Mouse (Mus musculus): ENCODE data around the gene Tas2r123. TPM values are rescaled to one million over a fixed set of nuclear protein-coding genes. Genes with fewer than 3 reads are reported as not detected.

Tas2r123 gene
- polyA plus RNA-seq (2015; fragmentation: Nextera tagmentation; extraction: Ambion mirVana), result not detected in 2 replicates

DNA sequence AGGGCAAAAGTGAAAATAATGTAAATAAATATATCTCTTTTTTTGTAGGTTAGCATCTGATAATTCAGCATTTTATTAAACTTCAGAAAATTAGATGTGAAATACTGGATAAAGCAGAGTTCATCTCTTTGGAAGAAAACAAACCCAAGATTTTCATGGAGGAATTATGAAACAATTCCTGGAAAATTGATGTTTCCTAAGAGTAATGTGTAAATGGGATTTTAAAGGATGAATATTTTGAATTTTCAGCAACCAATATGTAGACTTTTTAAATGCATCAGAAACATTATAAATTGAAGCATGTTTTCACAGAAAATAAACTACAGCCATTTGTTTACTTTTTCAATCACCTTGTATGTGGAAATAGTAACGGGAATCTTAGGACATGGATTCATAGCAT lies at the start of gene Tas2r123:
TSS of gene Tas2r123 (plus strand) at position 301 of the 400 bp plus-strand sequence.
- no peaks in the 10 kb centered on the region for H3K9me3 ChIP-seq
- no peak within 1 kb of the TSS for H3K27ac ChIP-seq (replicated peaks)
- H3K4me1 ChIP-seq, result no peaks in the 10 kb centered on the region
- H3K27me3 ChIP-seq, result no peaks in the 10 kb centered on the region
- H3K9ac ChIP-seq (replicated peaks), result no peak within 1 kb of the TSS
- no peak within 1 kb of the TSS for H3K4me2 ChIP-seq (replicated peaks)
- no peak for ATAC-seq (replicated peaks)
- no peaks in the 10 kb centered on the region for H3K36me3 ChIP-seq
- H3K4me3 ChIP-seq, result no peak within 1 kb of the TSS
- WGBS, result 82% methylated on average over 1 of the region's 1 CpGs

DNA sequence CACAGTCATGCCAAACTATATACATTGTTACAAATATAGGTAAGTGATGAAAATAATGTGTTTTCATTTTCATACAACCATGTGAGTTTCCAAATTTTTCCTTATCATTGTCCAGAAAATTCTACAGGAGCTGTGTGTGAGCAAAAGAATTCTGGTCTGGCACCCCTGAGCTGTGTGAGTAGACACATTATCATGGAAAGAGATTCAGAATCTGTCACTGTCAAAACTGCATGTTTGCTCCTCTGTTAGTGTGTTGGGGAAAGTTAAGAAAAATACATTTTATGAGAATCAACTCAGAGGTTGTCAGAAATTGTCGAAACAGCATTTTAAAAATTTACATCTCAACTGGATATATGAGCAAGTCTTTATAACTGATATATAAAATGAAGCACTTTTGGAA lies 44.4 kb upstream of the Tas2r123 start, which contains the start of gene Tas2r117:
TSS of gene Tas2r117 (plus strand) at position 301 of the 400 bp plus-strand sequence.
- Histone ChIP-seq H3K36me3 (no peaks in the 10 kb centered on the region), H3K27me3 (no peaks in the 10 kb centered on the region), H3K4me2 (replicated peaks) (no peak within 1 kb of the TSS), H3K9me3 (no peaks in the 10 kb centered on the region), H3K27ac (replicated peaks) (no peak within 1 kb of the TSS), H3K4me1 (no peaks in the 10 kb centered on the region), H3K9ac (replicated peaks) (no peak within 1 kb of the TSS), H3K4me3 (no peak within 1 kb of the TSS)
- 87% methylated on average over 1 of the region's 1 CpGs for WGBS
- no peak for ATAC-seq (replicated peaks)

DNA sequence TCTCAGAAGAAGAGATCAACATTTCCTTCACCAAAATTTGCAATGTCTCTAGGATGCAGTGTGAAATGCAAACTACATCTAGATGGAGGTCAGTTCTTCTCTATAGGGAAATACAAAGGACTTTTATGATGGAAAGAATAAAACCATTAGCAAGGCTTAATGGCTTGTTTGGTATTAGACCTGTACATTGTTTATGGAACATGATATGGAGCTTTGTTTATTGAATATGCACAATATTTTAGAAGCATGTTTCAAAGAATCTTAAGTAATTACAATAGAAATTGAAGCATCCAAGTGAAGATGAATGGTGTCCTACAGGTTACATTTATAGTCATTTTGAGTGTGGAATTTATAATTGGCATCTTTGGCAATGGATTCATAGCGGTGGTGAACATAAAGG lies 8.2 kb downstream of the Tas2r123 start, which contains the start of gene Tas2r116:
TSS of gene Tas2r116 (plus strand) at position 301 of the 400 bp plus-strand sequence.
- H3K27me3 ChIP-seq, result no peaks in the 10 kb centered on the region
- no peaks in the 10 kb centered on the region for H3K36me3 ChIP-seq
- H3K9me3 ChIP-seq, result no peaks in the 10 kb centered on the region
- ATAC-seq (replicated peaks), result no peak
- H3K4me1 ChIP-seq, result no peaks in the 10 kb centered on the region
- no peak within 1 kb of the TSS for H3K4me3 ChIP-seq
- WGBS, result 71% methylated on average over 1 of the region's 1 CpGs
- no peak within 1 kb of the TSS for H3K27ac ChIP-seq (replicated peaks)
- no peak within 1 kb of the TSS for H3K9ac ChIP-seq (replicated peaks)
- no peak within 1 kb of the TSS for H3K4me2 ChIP-seq (replicated peaks)

DNA sequence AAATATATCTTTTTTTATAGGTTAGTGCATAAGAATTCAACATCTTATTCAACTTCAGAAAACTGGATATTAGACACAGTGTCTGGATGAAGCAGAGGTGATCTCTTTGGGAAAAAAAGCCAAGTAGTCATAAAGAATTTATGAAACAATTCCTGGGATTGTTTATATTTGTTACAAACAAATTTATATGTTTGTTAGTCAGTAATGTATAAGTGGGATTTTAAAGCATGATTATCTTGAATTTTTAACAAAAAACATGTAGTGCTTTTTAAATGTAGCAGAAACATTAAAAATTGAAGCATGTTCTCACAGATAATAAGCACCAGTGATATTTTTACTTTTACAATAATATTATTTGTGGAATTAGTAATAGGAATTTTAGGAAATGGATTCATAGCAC lies 20.8 kb downstream of the Tas2r123 start, which contains the start of gene Tas2r110:
TSS of gene Tas2r110 (plus strand) at position 301 of the 400 bp plus-strand sequence.
- Histone ChIP-seq H3K36me3 (no peaks in the 10 kb centered on the region), H3K27ac (replicated peaks) (no peak within 1 kb of the TSS), H3K27me3 (no peaks in the 10 kb centered on the region), H3K9ac (replicated peaks) (no peak within 1 kb of the TSS), H3K9me3 (no peaks in the 10 kb centered on the region), H3K4me2 (replicated peaks) (no peak within 1 kb of the TSS), H3K4me1 (no peaks in the 10 kb centered on the region), H3K4me3 (no peak within 1 kb of the TSS)
- no peak for ATAC-seq (replicated peaks)

DNA sequence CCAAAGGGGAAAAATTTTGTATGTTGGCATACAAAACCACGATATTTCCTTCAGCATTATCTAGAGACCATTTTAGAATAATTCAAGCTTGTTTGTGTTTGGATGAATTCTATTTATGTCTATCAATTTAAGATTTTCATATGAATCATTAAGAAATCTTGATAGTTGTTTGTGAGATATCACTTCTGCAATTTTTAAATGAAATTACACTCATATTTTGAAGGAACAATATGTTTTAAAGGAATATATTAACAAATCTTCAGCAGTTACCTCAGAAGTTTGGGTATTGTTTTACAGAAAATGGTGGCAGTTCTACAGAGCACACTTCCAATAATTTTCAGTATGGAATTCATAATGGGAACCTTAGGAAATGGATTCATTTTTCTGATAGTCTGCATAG lies 45.8 kb downstream of the Tas2r123 start, which contains the start of gene Tas2r113:
TSS of gene Tas2r113 (plus strand) at position 301 of the 400 bp plus-strand sequence.
- Histone ChIP-seq H3K4me1 (no peaks in the 10 kb centered on the region), H3K27me3 (no peaks in the 10 kb centered on the region), H3K9ac (replicated peaks) (no peak within 1 kb of the TSS), H3K9me3 (no peaks in the 10 kb centered on the region), H3K27ac (replicated peaks) (no peak within 1 kb of the TSS), H3K36me3 (no peaks in the 10 kb centered on the region), H3K4me2 (replicated peaks) (no peak within 1 kb of the TSS), H3K4me3 (no peak within 1 kb of the TSS)
- ATAC-seq (replicated peaks), result no peak
- 73% methylated on average over 1 of the region's 1 CpGs for WGBS

Other genes starting within 250 kb of the Tas2r123 start
- gene A630073D07Rik, start 195.6 kb upstream of the Tas2r123 start, polyA plus RNA-seq (2015; fragmentation: Nextera tagmentation; extraction: Ambion mirVana), result not detected in 2 replicates
- gene Tas2r120, start 190.2 kb upstream of the Tas2r123 start, polyA plus RNA-seq (2015; fragmentation: Nextera tagmentation; extraction: Ambion mirVana), result not detected in 2 replicates
- gene Tas2r121, start 146.1 kb upstream of the Tas2r123 start, polyA plus RNA-seq (2015; fragmentation: Nextera tagmentation; extraction: Ambion mirVana), result not detected in 2 replicates
- gene Tas2r122, start 135.2 kb upstream of the Tas2r123 start, polyA plus RNA-seq (2015; fragmentation: Nextera tagmentation; extraction: Ambion mirVana), result not detected in 2 replicates
- gene Tas2r115, start 109.1 kb upstream of the Tas2r123 start, polyA plus RNA-seq (2015; fragmentation: Nextera tagmentation; extraction: Ambion mirVana), result not detected in 2 replicates
- gene Tas2r124, start 92.4 kb upstream of the Tas2r123 start, polyA plus RNA-seq (2015; fragmentation: Nextera tagmentation; extraction: Ambion mirVana), result not detected in 2 replicates
- gene Tas2r102, start 85.0 kb upstream of the Tas2r123 start, polyA plus RNA-seq (2015; fragmentation: Nextera tagmentation; extraction: Ambion mirVana), result not detected in 2 replicates
- gene Tas2r136, start 69.0 kb upstream of the Tas2r123 start, polyA plus RNA-seq (2015; fragmentation: Nextera tagmentation; extraction: Ambion mirVana), result not detected in 2 replicates
- gene Tas2r117, start 44.3 kb upstream of the Tas2r123 start, polyA plus RNA-seq (2015; fragmentation: Nextera tagmentation; extraction: Ambion mirVana), result not detected in 2 replicates
- not detected in 2 replicates for gene Tas2r116, start 8.3 kb downstream of the Tas2r123 start, polyA plus RNA-seq (2015; fragmentation: Nextera tagmentation; extraction: Ambion mirVana)
- gene Tas2r110, start 20.9 kb downstream of the Tas2r123 start, polyA plus RNA-seq (2015; fragmentation: Nextera tagmentation; extraction: Ambion mirVana), result not detected in 2 replicates
- gene Tas2r113, start 45.9 kb downstream of the Tas2r123 start, polyA plus RNA-seq (2015; fragmentation: Nextera tagmentation; extraction: Ambion mirVana), result not detected in 2 replicates
- not detected in 2 replicates for gene Tas2r125, start 62.5 kb downstream of the Tas2r123 start, polyA plus RNA-seq (2015; fragmentation: Nextera tagmentation; extraction: Ambion mirVana)
- not detected in 2 replicates for gene Tas2r129, start 104.0 kb downstream of the Tas2r123 start, polyA plus RNA-seq (2015; fragmentation: Nextera tagmentation; extraction: Ambion mirVana)
- gene Tas2r131, start 110.8 kb downstream of the Tas2r123 start, polyA plus RNA-seq (2015; fragmentation: Nextera tagmentation; extraction: Ambion mirVana), result not detected in 2 replicates
- not detected in 2 replicates for gene Tas2r109, start 133.8 kb downstream of the Tas2r123 start, polyA plus RNA-seq (2015; fragmentation: Nextera tagmentation; extraction: Ambion mirVana)
- not detected in 2 replicates for gene Tas2r103, start 190.0 kb downstream of the Tas2r123 start, polyA plus RNA-seq (2015; fragmentation: Nextera tagmentation; extraction: Ambion mirVana)
- gene Tas2r140, start 208.7 kb downstream of the Tas2r123 start, polyA plus RNA-seq (2015; fragmentation: Nextera tagmentation; extraction: Ambion mirVana), result not detected in 2 replicates